Mouse (Mus musculus): Measurements from ENCODE around the gene Poc5. TPM values are rescaled to one million over a fixed set of nuclear protein-coding genes. Genes with fewer than 3 reads are reported as not detected.

Gene Poc5
- 10.0 and 15.3 TPM in 2 replicates for polyA plus RNA-seq (2012)

DNA sequence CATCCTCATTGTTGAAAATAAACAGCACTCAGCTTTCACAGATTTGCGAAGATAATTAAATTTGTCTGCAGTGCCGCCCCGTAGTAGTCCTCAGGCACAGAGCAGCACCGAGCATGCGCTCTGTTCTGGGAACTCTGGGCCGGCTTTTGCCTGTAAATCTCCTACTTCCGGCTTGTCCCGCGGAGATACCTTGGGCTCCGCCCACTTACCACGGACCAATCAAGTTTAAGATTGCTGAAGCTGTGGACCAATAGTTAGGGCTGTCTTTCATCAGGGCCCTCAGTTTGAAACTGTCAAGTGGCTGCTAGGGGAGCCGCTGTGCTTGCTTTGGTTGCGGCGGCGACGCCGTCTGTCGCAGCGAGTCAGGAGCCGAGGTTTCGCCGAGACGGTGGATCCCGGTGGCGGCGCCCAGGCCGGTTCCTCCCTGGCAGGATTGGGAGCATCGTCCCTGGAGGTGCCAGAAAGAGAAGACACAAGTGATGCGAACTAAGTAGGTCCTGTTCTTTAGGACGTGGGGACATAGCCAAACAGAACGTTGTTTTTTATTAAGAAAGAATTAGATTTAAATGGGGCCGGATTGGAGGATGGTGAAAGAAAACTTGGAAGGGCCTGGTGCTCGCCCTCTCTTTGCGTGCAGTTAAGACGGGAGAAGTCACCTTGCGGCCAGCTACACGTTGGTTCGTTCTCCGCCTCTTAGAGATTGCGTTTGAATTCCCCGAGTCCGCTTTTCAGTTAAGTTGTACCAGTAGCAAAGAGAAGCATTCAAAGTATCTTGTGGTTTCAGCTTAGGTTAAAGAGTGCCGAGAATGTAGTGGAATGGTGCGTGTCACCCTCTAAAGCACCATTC is at the start of gene Poc5:
Poc5 (plus strand) TSS at position 253 of the 847 bp plus-strand sequence.
- TF ChIP-seq GATA1 (IDR thresholded peaks at IDR 0.05; ENCODE audit: low read length): peak; percentile 20

DNA sequence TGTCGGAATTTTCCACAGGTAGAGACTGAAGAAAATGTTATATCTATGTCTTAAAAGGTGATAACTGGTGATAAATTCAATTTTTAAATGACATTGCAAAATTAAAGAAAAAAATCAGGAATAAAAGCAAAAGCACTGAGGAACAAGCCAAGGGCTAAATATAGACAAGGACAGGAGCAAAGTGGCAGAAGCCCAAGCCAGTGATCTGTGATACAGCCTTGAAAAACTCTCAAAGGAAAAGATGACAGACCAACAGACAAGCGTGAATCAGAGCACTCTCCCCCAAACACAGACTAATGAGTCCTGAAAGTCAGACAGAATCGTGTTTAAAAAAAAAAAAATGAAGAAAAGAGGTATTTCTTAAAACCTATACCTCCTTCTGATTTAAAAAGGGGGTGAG is 46.6 kb upstream of the Poc5 start:
- no peak for TF ChIP-seq GATA1 (IDR thresholded peaks at IDR 0.05; ENCODE audit: low read length)

GRCm38 (mm10) chr13:96344778-96345177 is 43.3 kb upstream of the Poc5 start:
- no peak for TF ChIP-seq GATA1 (IDR thresholded peaks at IDR 0.05; ENCODE audit: low read length)

DNA sequence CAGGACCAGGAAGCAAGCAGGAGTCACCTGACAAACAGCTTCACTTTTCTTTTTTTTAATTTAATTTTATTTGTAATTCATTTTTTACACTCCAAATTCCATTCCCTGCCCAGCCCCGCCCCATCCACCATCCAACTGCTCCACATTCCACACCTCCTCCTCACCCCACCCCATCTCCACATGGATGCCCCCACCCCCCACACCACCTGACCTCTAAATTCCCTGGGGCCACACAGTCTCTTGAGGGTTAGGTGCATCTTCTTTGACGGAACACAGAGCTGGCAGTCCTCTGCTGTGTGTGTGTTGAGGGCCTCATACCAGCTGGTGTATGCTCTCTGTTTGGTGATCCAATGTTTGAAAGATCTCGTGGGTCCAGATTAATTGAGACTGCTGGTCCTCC is 41.5 kb upstream of the Poc5 start:
- TF ChIP-seq GATA1 (IDR thresholded peaks at IDR 0.05; ENCODE audit: low read length): no peak

DNA sequence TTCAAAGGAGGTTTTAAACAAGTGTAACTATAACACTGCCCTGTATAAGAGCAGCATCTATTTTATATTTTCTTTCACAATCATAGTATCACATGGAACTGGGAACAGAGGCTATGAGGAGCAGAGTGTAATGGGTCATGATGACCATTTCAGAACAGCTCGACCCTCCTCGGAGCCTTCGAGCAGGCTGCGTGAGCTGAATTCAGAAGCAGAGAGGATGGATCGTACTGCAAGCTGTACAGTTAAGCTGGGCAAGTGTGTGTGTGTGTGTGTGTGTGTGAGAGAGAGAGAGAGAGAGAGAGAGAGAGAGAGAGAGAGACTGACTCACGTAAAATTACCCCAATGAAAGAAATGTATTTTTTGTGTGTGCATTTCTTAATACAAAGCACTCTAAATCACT is 37.9 kb upstream of the Poc5 start:
- TF ChIP-seq GATA1 (IDR thresholded peaks at IDR 0.05; ENCODE audit: low read length): no peak

DNA sequence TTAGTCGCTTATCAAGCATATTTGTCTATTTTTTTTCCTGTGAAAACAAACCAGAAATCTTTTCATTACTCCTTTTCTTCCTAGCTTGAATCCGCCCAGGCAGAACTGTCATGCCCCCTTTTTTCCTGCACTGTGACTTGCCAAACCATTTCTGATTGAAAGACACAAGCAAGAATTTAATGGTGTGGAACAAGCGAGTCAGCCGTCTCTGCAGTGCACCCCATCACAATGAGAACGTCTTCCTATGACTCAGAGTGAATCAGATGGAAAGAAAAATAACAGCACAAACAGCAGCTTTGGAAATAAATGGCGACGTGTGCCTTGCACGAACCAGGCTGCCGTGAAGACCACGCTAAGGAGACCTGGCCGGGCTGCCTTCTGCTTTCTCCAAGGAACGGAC is 36.8 kb upstream of the Poc5 start:
- TF ChIP-seq GATA1 (IDR thresholded peaks at IDR 0.05; ENCODE audit: low read length): no peak

GRCm38 (mm10) chr13:96375519-96375918 is 12.6 kb upstream of the Poc5 start:
- TF ChIP-seq GATA1 (IDR thresholded peaks at IDR 0.05; ENCODE audit: low read length): no peak

- TF ChIP-seq GATA1 (IDR thresholded peaks at IDR 0.05; ENCODE audit: low read length): no peak
Measured at GRCm38 (mm10) chr13:96376871-96377270, 11.2 kb upstream of the Poc5 start.

- TF ChIP-seq GATA1 (IDR thresholded peaks at IDR 0.05; ENCODE audit: low read length): no peak
Measured at GRCm38 (mm10) chr13:96377883-96378282, 10.2 kb upstream of the Poc5 start.

DNA sequence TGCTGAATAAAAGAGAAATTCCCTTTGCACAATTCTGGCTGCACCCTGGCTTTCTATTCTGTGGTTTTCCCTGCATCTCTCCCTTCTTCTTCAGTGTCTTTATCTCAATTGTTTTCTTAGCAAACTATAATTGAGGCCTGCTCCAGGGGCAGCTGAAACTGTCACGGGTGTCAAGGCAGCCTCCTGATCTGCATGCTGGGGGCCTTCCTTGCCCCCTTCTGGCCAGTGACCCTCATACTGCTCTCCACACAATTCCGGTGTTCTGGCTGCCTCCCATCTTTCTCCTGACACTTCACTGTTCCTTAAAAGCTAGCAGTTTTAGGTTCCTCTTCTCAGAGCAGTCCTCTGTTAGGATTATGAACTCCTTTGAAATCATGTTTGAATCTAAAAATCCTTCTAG is 1.2 kb downstream of the Poc5 start:
- no peak for TF ChIP-seq GATA1 (IDR thresholded peaks at IDR 0.05; ENCODE audit: low read length)

GRCm38 (mm10) chr13:96401251-96401650 is 13.2 kb downstream of the Poc5 start:
- TF ChIP-seq GATA1 (IDR thresholded peaks at IDR 0.05; ENCODE audit: low read length): no peak

DNA sequence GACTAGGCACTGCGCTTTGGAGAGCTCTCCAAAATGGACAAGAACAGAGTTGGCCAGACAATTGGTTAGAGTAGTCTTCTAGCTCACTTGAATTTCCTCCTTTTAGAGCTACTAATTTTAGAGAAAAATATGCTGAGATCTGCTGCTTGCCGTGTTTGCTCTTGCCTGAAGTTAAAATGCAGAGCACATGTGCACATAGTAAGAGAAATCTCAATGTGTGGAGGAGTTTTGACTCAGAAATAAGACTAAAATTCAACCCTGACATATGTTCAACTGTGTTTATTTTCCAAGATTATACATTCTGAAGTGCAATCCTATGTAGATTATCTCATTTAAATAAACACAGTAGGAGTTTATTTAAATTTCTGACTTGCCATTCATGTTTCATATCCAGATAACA is 17.4 kb downstream of the Poc5 start:
- no peak for TF ChIP-seq GATA1 (IDR thresholded peaks at IDR 0.05; ENCODE audit: low read length)

DNA sequence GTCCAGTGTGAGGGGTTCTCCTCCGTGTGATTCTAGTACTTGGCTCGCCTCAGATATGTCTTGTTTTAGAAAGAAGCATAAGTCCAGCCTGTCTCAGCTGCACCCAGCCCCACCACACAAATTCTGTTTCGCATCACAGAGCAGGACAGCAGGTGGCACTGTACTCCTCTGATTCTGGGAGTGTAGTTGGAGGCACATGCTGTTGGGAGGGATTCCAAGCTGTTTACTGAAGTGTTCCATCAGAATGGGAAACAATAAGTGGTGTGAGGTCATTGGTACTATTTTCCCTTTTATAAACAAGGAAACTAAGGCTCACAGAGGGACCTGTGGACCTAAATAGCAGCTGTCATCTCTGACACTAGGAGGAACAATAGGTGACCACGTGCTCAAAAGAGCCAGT is 18.9 kb downstream of the Poc5 start:
- no peak for TF ChIP-seq GATA1 (IDR thresholded peaks at IDR 0.05; ENCODE audit: low read length)

GRCm38 (mm10) chr13:96408786-96409185 is 20.7 kb downstream of the Poc5 start:
- no peak for TF ChIP-seq GATA1 (IDR thresholded peaks at IDR 0.05; ENCODE audit: low read length)

- no peak for TF ChIP-seq GATA1 (IDR thresholded peaks at IDR 0.05; ENCODE audit: low read length)
Measured at GRCm38 (mm10) chr13:96414384-96414783, 26.3 kb downstream of the Poc5 start.

DNA sequence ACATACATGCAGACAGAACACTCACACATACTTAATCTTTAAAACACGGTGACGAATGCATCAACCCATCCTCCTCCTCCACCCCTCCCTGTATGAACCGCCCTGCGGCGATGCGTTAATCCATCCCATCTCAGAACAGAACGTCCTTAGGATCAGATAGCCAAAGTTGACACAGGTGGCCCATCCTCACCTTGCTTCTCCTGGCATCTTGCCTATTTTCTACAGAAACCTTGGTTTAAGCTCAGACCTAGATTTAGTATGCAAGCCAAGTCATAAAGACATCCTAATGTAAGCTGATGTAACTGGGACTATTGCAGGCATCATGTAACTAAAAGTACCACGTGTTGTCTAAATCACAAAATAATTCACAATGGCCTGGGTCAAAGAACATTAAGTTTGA is 28.3 kb downstream of the Poc5 start:
- no peak for TF ChIP-seq GATA1 (IDR thresholded peaks at IDR 0.05; ENCODE audit: low read length)

DNA sequence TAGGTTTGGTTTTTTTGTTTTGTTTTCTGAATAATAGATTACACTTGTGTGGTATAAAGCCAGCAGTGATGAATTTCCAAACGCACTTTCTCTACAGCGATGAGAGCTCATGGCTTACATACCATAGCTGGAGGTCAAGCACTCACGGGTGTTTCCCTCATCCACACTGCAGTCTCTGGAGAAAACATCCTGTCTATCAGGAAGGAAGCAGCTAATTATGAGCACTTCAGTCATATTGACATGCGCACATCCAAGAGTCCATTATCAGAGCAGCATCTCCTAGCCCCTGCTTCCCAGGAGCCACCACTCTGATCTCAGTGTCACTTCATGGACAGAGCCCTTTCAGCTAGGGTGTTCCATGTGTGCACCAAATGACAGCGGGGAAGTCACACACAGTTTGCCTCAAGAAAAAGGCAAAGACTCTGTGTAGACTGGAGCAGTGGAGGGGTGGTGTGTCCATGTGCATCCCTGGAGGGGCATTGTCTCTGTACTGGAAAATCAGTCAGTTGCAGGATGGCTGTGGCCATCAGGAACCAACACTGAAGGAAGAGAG is 29.2 kb downstream of the Poc5 start:
- no peak for TF ChIP-seq GATA1 (IDR thresholded peaks at IDR 0.05; ENCODE audit: low read length)

All from G1E-ER4 (cell line).